Mouse (Mus musculus) kidney, adult 9 months (tissue): ENCODE results near the gene Srgap3.
A peak's percentile ranks its signal among the peaks of the same experiment; 100 is the strongest.
"Not testable (repeated sequence)": the region's sequence is repeated elsewhere in the genome, so short reads cannot be mapped to it uniquely, and the experiment has no call there.

Experiments used
- DNase-seq: peaks from one replicate; pipeline ENCODE4 v3.0.0; 2022

The Srgap3 gene

GRCm38 (mm10) chr6:112903796-112904195 lies 43.3 kb downstream of the Srgap3 start:
- no peak for DNase-seq

- DNase-seq, result no peak
Measured at GRCm38 (mm10) chr6:112903226-112903625, 43.8 kb downstream of the Srgap3 start.

DNA sequence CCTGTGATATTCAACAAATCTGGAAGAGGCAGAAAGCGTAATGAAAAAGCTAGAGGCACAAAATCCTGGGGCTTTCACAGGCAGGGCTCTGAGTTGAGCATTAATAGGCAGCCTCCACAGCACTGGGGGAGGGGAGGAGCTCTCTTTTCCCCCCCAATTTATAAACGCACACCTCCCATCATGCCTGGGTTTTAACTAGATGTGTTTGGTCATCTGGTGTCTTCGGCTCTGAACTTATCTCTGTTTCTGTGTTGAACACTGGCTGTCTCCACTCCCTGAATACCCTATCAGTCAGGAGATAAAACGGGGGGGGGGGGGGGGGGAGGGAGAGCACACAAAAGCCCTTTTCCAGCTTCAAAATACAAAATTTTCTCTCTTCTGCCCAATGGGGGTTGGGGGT lies 44.3 kb downstream of the Srgap3 start:
- no peak for DNase-seq

GRCm38 (mm10) chr6:112900306-112900705 lies 46.8 kb downstream of the Srgap3 start:
- no peak for DNase-seq

DNA sequence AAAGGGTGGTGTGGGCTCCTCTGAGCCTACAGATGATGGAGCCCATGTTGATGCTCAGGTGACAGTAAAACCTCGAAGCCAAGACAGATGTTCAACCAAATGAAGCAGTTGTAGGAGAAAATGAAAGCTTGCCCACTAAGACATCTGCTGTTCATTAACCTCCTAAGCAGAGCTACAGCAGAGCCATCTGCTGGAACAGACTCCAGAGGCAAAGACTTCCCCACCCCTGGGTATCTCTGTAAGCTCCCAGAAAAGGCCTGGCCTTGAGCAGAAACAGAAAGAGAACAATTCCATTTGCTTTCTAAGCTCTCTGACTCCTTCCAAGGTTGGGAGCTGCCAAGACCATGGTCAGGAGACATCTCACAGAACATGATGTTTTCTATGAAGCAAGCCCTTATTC lies 47.4 kb downstream of the Srgap3 start:
- DNase-seq, result no peak

DNA sequence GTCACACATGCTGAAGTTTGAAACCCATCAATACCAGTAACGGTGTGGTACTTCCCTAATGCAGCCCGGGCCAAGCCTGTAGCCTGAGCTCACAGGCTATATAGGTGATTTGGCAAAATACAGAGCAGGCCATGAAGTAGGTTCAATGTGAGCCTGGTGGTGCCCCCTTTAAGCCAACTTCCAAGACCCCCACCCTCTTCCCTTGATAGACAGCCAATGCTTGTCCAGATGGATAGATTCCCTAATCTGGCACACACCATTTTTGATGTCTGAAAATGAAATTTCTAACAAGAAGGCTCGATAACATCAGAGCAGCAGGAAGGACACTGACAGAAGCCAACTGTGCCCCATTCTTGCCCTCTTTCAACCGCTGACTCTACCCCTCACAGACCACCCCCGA lies 47.8 kb downstream of the Srgap3 start:
- DNase-seq, result no peak

GRCm38 (mm10) chr6:112898435-112898834 lies 48.6 kb downstream of the Srgap3 start:
- no peak for DNase-seq

DNA sequence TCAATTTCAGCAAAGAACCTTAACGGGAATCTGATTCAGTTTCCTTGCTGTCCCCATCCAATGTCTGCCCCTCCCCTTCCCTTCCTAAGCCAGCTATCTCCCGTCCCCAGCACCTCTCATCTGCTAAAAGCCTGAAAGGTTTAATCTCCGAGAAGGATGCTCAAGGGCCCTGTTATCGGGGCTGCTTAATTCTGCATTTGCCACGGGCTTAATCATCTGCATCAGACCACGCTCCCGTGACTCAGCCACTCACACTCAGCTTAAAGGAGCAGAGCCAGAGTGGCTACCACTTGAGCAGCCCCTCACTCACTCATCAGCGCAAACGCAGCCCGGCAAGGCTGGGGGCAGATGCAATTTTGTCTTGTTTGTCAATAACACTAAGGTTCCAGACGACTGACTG lies 50.7 kb downstream of the Srgap3 start:
- no peak for DNase-seq

- DNase-seq, result peak; percentile 19
Measured at GRCm38 (mm10) chr6:112890331-112890751, 56.7 kb downstream of the Srgap3 start.

DNA sequence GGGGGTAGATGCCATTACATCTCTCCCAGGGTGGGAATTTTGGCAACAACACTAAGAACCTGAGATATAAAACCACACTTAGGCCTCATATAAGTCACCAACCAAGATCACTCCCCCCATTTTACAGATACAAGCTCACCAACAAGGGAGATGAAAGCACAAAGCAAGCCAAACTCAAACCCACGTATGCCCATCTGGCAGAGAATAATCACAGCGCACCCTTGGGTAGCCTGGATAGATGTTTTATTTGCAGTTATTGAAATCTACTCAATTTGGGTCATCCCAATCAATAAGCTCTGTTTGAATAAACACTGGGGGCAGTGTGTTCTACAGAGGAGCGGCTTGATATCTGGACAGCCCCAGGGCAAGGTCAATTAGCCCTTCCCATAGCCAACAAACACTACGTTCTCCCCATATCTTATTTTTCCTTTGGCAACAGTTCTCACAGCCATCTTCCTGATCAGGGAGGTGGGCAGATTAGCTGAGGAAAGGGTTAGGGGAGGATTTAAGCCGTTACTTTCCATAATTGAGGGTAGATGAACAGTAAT lies 63.4 kb downstream of the Srgap3 start:
- no peak for DNase-seq

- DNase-seq, result no peak
Measured at GRCm38 (mm10) chr6:112880048-112880534, 67.0 kb downstream of the Srgap3 start.

GRCm38 (mm10) chr6:112879154-112879553 lies 67.9 kb downstream of the Srgap3 start:
- DNase-seq, result no peak

- peak; percentile 40 for DNase-seq
Measured at GRCm38 (mm10) chr6:112873089-112873835, 73.8 kb downstream of the Srgap3 start.

DNA sequence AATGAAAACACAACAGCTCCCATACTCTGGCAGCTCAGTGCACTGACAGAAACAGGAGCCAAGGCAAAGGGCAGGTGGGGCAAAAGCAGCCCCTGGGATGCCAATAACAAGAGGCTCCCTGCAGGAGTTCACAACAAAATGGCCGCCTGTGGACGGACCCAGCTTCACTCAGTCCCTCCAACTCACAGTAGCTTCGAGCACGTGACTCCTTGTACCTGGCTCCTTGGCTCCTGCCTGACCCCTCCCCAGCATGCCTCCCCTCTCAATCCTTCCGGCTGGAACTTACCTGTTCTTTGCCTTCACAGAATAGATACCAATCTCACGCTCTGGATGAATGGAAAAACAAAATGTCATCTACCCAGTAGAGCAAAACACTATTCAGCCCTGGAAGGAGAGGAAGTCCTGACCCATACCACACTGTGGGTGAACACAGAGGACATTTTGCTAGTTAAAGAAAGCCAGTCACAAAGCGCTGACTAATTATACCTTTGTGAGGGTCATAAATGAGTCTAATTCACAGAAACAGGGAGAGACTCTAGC lies 75.8 kb downstream of the Srgap3 start:
- peak; percentile 37 for DNase-seq

- no peak for DNase-seq
Measured at GRCm38 (mm10) chr6:112868197-112868957, 78.7 kb downstream of the Srgap3 start.

GRCm38 (mm10) chr6:112866096-112866495 lies 81.0 kb downstream of the Srgap3 start:
- DNase-seq, result no peak

DNA sequence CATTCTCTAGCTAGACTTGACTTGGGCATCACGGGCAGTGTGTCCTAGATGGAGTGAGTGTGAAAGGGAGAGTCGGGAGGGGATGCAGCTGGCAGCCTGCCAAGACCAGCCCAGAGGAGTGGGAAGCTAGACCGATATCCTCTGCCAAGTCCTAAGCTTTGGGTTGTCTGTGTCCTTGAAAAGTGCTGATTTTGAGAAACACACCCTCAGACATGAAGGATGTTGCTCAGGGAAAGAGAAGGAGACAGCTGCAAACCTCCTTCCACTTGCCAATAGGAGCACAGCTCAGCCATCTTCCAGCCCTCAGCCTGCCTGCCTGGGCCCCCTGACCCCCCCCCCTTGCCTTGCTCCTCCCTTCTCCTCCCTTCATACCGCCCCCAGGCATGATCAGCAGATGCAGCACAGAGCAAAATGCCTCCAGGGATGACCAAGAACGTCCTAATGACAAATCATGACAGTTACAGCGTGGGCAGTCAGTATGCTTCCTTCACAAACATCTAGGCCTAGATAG lies 82.0 kb downstream of the Srgap3 start:
- no peak for DNase-seq

DNA sequence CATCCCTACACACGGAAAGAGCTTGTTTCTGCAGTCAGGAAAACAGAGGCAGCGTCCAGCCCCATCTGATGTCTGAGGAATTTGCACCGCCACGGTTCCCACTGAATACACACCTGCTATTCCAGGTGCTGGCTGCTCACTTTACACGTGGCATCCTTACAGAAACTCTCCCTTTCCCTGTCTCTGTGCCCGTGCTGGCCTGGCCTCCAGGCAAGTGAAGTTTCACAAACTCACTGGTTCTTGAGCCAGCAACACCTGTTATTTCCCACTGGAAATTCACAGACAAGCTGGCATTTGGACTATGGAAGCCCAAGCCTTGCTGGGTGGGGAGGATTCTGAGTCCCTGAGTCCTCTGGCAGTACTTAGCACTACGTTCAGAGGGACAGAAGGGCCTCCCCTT lies 84.6 kb downstream of the Srgap3 start:
- no peak for DNase-seq

DNA sequence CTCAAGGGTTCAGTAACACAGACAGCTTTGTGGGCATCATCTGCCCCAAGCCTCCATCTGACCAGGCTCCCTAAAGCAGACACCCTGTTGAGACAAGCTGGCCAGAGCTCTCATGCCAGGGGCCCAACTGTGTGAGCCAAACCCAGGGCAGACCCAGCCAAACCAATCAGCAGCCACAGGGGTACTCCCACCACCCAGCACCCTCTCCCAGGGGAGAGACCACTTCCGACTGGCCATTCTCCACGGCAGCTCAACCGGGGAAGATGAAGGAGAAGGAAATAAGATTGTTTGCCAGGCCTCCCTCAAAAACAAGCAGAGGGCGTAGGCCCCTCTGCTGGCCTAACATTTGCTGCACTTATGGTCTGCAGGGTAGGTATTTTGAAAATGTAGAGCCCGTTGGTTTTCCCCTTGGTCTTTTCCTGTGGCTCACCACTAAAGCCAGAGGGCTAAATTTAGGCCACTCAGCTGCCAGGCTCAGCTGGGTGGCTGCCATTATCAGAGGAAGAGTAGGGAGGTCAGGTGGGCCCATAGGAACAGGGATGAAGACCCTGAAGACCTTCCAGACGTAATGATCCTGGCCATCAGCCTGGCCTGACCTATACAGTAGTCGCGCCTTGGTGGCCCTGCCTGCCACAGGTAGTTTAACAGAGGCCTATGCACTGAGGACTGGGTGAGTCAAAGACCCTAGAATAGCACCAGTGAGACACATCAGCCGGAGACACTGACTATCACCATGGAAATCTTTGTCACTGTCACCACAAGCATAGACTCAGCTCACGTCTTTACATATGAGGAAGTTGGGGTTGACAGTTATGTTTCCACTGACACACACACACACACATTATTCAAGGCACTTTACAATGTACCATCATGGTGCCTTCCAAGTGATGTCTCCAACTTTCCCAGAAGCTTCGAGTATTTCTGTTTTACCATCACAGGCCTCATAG lies 85.4 kb downstream of the Srgap3 start:
- DNase-seq, result no peak

- not testable (repeated sequence) for DNase-seq
Measured at GRCm38 (mm10) chr6:112860290-112860689, 86.8 kb downstream of the Srgap3 start.

DNA sequence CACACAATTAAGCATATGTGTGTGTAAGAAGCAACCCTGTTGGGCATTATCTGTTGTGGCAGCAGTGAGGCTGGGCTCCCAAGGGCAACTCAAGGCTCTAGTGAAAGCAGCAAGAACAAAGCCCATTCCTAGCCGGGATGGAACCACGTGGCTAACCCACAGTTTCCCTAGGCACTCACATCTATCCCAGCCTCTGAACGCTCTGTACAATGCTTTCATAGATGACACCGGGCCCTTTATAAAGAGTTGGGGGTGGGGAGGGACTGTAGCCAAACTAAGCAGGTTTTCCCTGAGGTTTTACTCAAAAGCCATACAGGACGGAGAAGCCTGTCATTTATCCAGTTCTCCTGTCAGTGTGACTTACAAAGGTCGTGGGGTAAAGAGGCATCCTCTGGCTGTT lies 90.0 kb downstream of the Srgap3 start:
- DNase-seq, result no peak

- no peak for DNase-seq
Measured at GRCm38 (mm10) chr6:112855183-112855582, 91.9 kb downstream of the Srgap3 start.
